Mouse (Mus musculus) liver, adult 10 weeks (tissue): ENCODE measurements around the gene Phyhipl. TPM values are rescaled to one million over a fixed set of nuclear protein-coding genes. Genes with fewer than 3 reads are reported as not detected.

Experiments used
- polyA plus RNA-seq: library from polyadenylated mRNA; stranded (reverse); fragments of 350-450 nt; fragmentation: Illumina TruSeq; extraction: RNeasy Lipid Tissue Mini Kit (QIAGEN cat#74804); gene quantifications from one replicate; pipeline ENCODE4 v1.2.3, GENCODE M21; 2014; ENCODE audit warnings: low read depth, low replicate concordance

Phyhipl gene
- not detected for polyA plus RNA-seq

DNA sequence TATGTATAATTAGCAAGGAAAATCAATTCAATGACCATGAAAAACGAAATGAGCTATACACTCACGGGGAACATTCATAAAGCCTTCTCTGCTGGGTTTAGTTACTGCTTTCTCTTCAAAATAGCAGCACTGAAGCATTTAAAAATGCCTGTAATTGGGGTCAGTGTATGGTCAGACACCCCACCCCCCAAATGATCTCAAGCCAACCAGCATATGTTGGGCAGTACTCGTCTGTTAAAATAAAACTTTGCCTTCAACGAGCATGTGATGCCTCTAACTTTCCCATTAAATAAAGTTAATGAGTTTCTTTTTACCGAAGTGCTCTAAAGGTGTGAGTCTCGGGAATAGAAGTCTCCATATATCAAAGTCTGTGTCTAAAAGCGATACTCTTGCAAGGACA, at the start of gene Phyhipl:
TSS of gene Phyhipl (minus strand) at position 138 of the 400 bp plus-strand sequence.

Other genes with a start within 250 kb of the Phyhipl start
- gene Fam13c, start 215.5 kb downstream of the Phyhipl start, polyA plus RNA-seq, result 0.45 TPM